Mouse (Mus musculus): ENCODE measurements around the gene Rnf149. TPM values are rescaled to one million over a fixed set of nuclear protein-coding genes. Genes with fewer than 3 reads are reported as not detected.

Gene Rnf149
- polyA plus RNA-seq, 1 experiment, result 26.0 TPM

GRCm38 (mm10) chr1:39578446-39578845 lies 1.2 kb upstream of the Rnf149 start:
- Histone ChIP-seq H3K27me3 (replicated peaks) (peaks cover 2% of the 10 kb centered on the region), H3K9me3 (no peaks in the 10 kb centered on the region), H3K4me1 (peaks cover 59% of the 10 kb centered on the region), H3K36me3 (replicated peaks; ENCODE audit: low read length) (peaks cover 6% of the 10 kb centered on the region), H3K4me3 (replicated peaks) (no peak overlapping the region)
- no peak for TF ChIP-seq FLI1 (IDR thresholded peaks at IDR 0.05; ENCODE audit: low read length)
- no peak for TF ChIP-seq GATA1 (IDR thresholded peaks at IDR 0.05; ENCODE audit: borderline replicate concordance, low read length)

GRCm38 (mm10) chr1:39576431-39577243 lies 568 bp downstream of the Rnf149 start:
- no peaks in the 10 kb centered on the region for H3K27me3 ChIP-seq (replicated peaks)
- H3K36me3 ChIP-seq (replicated peaks; ENCODE audit: low read length), result peaks cover 13% of the 10 kb centered on the region
- no peaks in the 10 kb centered on the region for H3K9me3 ChIP-seq
- TF ChIP-seq GATA1 (IDR thresholded peaks at IDR 0.05; ENCODE audit: borderline replicate concordance, low read length) (no peak), FLI1 (IDR thresholded peaks at IDR 0.05; ENCODE audit: low read length) (no peak)
- peaks cover 69% of the 10 kb centered on the region for H3K4me1 ChIP-seq
- H3K4me3 ChIP-seq (replicated peaks), result peak overlapping the region; percentile 98

GRCm38 (mm10) chr1:39575778-39576375 lies 1.3 kb downstream of the Rnf149 start:
- Histone ChIP-seq H3K36me3 (replicated peaks; ENCODE audit: low read length) (peaks cover 18% of the 10 kb centered on the region), H3K4me1 (peaks cover 69% of the 10 kb centered on the region), H3K9me3 (no peaks in the 10 kb centered on the region), H3K27me3 (replicated peaks) (no peaks in the 10 kb centered on the region), H3K4me3 (replicated peaks) (peak overlapping the region; percentile 98)
- no peak for TF ChIP-seq FLI1 (IDR thresholded peaks at IDR 0.05; ENCODE audit: low read length)
- TF ChIP-seq GATA1 (IDR thresholded peaks at IDR 0.05; ENCODE audit: borderline replicate concordance, low read length), result no peak

GRCm38 (mm10) chr1:39573890-39574289 lies 3.3 kb downstream of the Rnf149 start:
- no peak overlapping the region for H3K4me3 ChIP-seq (replicated peaks)
- H3K4me1 ChIP-seq, result peaks cover 61% of the 10 kb centered on the region
- H3K36me3 ChIP-seq (replicated peaks; ENCODE audit: low read length), result peaks cover 31% of the 10 kb centered on the region
- TF ChIP-seq GATA1 (IDR thresholded peaks at IDR 0.05; ENCODE audit: borderline replicate concordance, low read length), result no peak
- TF ChIP-seq FLI1 (IDR thresholded peaks at IDR 0.05; ENCODE audit: low read length), result no peak
- no peaks in the 10 kb centered on the region for H3K9me3 ChIP-seq
- H3K27me3 ChIP-seq (replicated peaks), result no peaks in the 10 kb centered on the region

- peaks cover 41% of the 10 kb centered on the region for H3K36me3 ChIP-seq (replicated peaks; ENCODE audit: low read length)
- TF ChIP-seq FLI1 (IDR thresholded peaks at IDR 0.05; ENCODE audit: low read length), result no peak
- no peak for TF ChIP-seq GATA1 (IDR thresholded peaks at IDR 0.05; ENCODE audit: borderline replicate concordance, low read length)
- H3K27me3 ChIP-seq (replicated peaks), result no peaks in the 10 kb centered on the region
- H3K9me3 ChIP-seq, result no peaks in the 10 kb centered on the region
- peaks cover 60% of the 10 kb centered on the region for H3K4me1 ChIP-seq
- no peak overlapping the region for H3K4me3 ChIP-seq (replicated peaks)
Measured at GRCm38 (mm10) chr1:39571653-39572052, 5.6 kb downstream of the Rnf149 start.

- Histone ChIP-seq H3K27me3 (replicated peaks) (no peaks in the 10 kb centered on the region), H3K4me1 (peaks cover 53% of the 10 kb centered on the region), H3K36me3 (replicated peaks; ENCODE audit: low read length) (peaks cover 54% of the 10 kb centered on the region), H3K4me3 (replicated peaks) (no peak overlapping the region), H3K9me3 (no peaks in the 10 kb centered on the region)
- no peak for TF ChIP-seq GATA1 (IDR thresholded peaks at IDR 0.05; ENCODE audit: borderline replicate concordance, low read length)
- TF ChIP-seq FLI1 (IDR thresholded peaks at IDR 0.05; ENCODE audit: low read length), result no peak
Measured at GRCm38 (mm10) chr1:39568079-39568478, 9.1 kb downstream of the Rnf149 start.

GRCm38 (mm10) chr1:39564603-39565002 lies 12.6 kb downstream of the Rnf149 start:
- TF ChIP-seq FLI1 (IDR thresholded peaks at IDR 0.05; ENCODE audit: low read length), result no peak
- Histone ChIP-seq H3K36me3 (replicated peaks; ENCODE audit: low read length) (peaks cover 64% of the 10 kb centered on the region), H3K4me3 (replicated peaks) (no peak overlapping the region), H3K4me1 (peaks cover 37% of the 10 kb centered on the region), H3K27me3 (replicated peaks) (no peaks in the 10 kb centered on the region), H3K9me3 (no peaks in the 10 kb centered on the region)

GRCm38 (mm10) chr1:39563161-39563560 lies 14.0 kb downstream of the Rnf149 start:
- TF ChIP-seq GATA1 (IDR thresholded peaks at IDR 0.05; ENCODE audit: borderline replicate concordance, low read length), result no peak
- TF ChIP-seq FLI1 (IDR thresholded peaks at IDR 0.05; ENCODE audit: low read length), result no peak
- Histone ChIP-seq H3K4me3 (replicated peaks) (no peak overlapping the region), H3K4me1 (peaks cover 32% of the 10 kb centered on the region), H3K9me3 (no peaks in the 10 kb centered on the region), H3K27me3 (replicated peaks) (no peaks in the 10 kb centered on the region), H3K36me3 (replicated peaks; ENCODE audit: low read length) (peaks cover 68% of the 10 kb centered on the region)

- peaks cover 76% of the 10 kb centered on the region for H3K36me3 ChIP-seq (replicated peaks; ENCODE audit: low read length)
- no peaks in the 10 kb centered on the region for H3K9me3 ChIP-seq
- TF ChIP-seq FLI1 (IDR thresholded peaks at IDR 0.05; ENCODE audit: low read length), result no peak
- TF ChIP-seq GATA1 (IDR thresholded peaks at IDR 0.05; ENCODE audit: borderline replicate concordance, low read length), result no peak
- H3K27me3 ChIP-seq (replicated peaks), result no peaks in the 10 kb centered on the region
- H3K4me1 ChIP-seq, result peaks cover 29% of the 10 kb centered on the region
- no peak overlapping the region for H3K4me3 ChIP-seq (replicated peaks)
Measured at GRCm38 (mm10) chr1:39561920-39562319, 15.3 kb downstream of the Rnf149 start.

GRCm38 (mm10) chr1:39559009-39559408 lies 18.2 kb downstream of the Rnf149 start:
- Histone ChIP-seq H3K4me3 (replicated peaks) (no peak overlapping the region), H3K4me1 (peaks cover 37% of the 10 kb centered on the region), H3K36me3 (replicated peaks; ENCODE audit: low read length) (peaks cover 95% of the 10 kb centered on the region), H3K27me3 (replicated peaks) (no peaks in the 10 kb centered on the region), H3K9me3 (no peaks in the 10 kb centered on the region)
- TF ChIP-seq GATA1 (IDR thresholded peaks at IDR 0.05; ENCODE audit: borderline replicate concordance, low read length) (no peak), FLI1 (IDR thresholded peaks at IDR 0.05; ENCODE audit: low read length) (no peak)

Measured in megakaryocyte, embryonic 14.5 days (primary cell).